Mouse (Mus musculus) left cerebral cortex, adult 18-20 months (tissue): ENCODE results near the gene Mpo. TPM values are rescaled to one million over a fixed set of nuclear protein-coding genes. Genes with fewer than 3 reads are reported as not detected.

ENCODE experiments used
- microRNA-seq, 2 experiments: library from miRNA; unstranded; fragments of <30 nt; microRNA quantifications; one replicate each; pipeline ENCODE4 v1.2.0; 2021
- total RNA-seq, 2 experiments: library from RNA; stranded (reverse); gene quantifications; 2 replicates each; pipeline ENCODE4 v1.2.3; 2021

Gene Mpo
- total RNA-seq, 2 experiments from 2014 or later: 0.26 TPM; not detected in 1

Small RNAs within 50 kb of the gene (microRNA-seq; reads per million reads assigned to microRNA genes)
- gene Mir142 (0 reads per million in 2 experiments), gene Mir142b (0 reads per million in 2 experiments)

Other genes starting within 250 kb of the Mpo start
- gene Gm11492, start 226.9 kb upstream of the Mpo start, total RNA-seq: under 1 TPM in 1 of 2 experiments, not detected in 1; 0.21 TPM
- 100 to 1,000 TPM; 175 to 183 TPM for gene Sept4, start 224.7 kb upstream of the Mpo start, total RNA-seq
- 100 to 1,000 TPM in 1 of 2 experiments, 10 to 100 TPM in 1; 93.9 to 101 TPM for gene Mtmr4, start 201.4 kb upstream of the Mpo start, total RNA-seq
- under 1 TPM; 0.49 to 0.58 TPM for gene Hsf5, start 176.4 kb upstream of the Mpo start, total RNA-seq
- 1 to 10 TPM; 2.1 to 2.2 TPM for gene Rnf43, start 130.9 kb upstream of the Mpo start, total RNA-seq
- 10 to 100 TPM; 80.1 to 87.1 TPM for gene Supt4a, start 56.0 kb upstream of the Mpo start, total RNA-seq
- 100 to 1,000 TPM; 172 to 177 TPM for gene Tspoap1, start 33.0 kb upstream of the Mpo start, total RNA-seq
- gene Lpo, start 34.7 kb downstream of the Mpo start, total RNA-seq: under 1 TPM; 0.28 to 0.37 TPM
- 1 to 10 TPM; 3.9 to 4.1 TPM for gene Mks1, start 59.6 kb downstream of the Mpo start, total RNA-seq
- gene Epx, start 82.0 kb downstream of the Mpo start, total RNA-seq: not detected
- not detected for gene Olfr462, start 98.7 kb downstream of the Mpo start, total RNA-seq
- gene Olfr463, start 103.8 kb downstream of the Mpo start, total RNA-seq: not detected
- 1 to 10 TPM in 1 of 2 experiments, under 1 TPM in 1; 0.77 to 2.0 TPM for gene Olfr464, start 127.4 kb downstream of the Mpo start, total RNA-seq
- 100 to 1,000 TPM; 636 to 646 TPM for gene Dynll2, start 194.0 kb downstream of the Mpo start, total RNA-seq